Mouse (Mus musculus) liver, adult 2 months (tissue): ENCODE results near the gene Prex1.

Source experiments
- CTCF ChIP-seq: fragments of 200-500 bp; IDR thresholded peaks from 2 replicates; pipeline ENCODE4 v1.5.1; 2011; ENCODE audit warnings: low read depth, low read length, control low read depth
- POLR2A ChIP-seq: fragments of 200-500 bp; IDR thresholded peaks from 2 replicates; pipeline ENCODE4 v1.6.1; 2011; ENCODE audit warnings: low read length, control low read depth; ENCODE audit not compliant: insufficient read depth; ENCODE audit errors: extremely low read depth

GRCm38 (mm10) chr2:166583292-166583691, 130.3 kb downstream of the Prex1 start:
- TF ChIP-seq CTCF (peak; percentile 27; the same call in 1 of the 2 replicates), POLR2A (no peak)
